Mouse (Mus musculus) olfactory bulb, adult 2 months (tissue): ENCODE measurements around the gene Eef2k. TPM values are rescaled to one million over a fixed set of nuclear protein-coding genes. Genes with fewer than 3 reads are reported as not detected.

Source experiments
- H3K27ac ChIP-seq: fragments of 200-500 bp; 2 replicates; pipeline ENCODE4 v1.5.1; 2012; ENCODE audit warnings: low read depth, low read length; ENCODE audit not compliant: insufficient read depth
- H3K4me1 ChIP-seq: fragments of 200-500 bp; 2 replicates; pipeline ENCODE4 v1.6.1; 2012; ENCODE audit warnings: low read length; ENCODE audit not compliant: control insufficient read depth, insufficient read depth
- H3K4me3 ChIP-seq: fragments of 200-500 bp; 2 replicates; pipeline ENCODE4 v1.5.1; 2012; ENCODE audit warnings: mild to moderate bottlenecking, low read depth, low read length, moderate library complexity; ENCODE audit not compliant: insufficient read depth
- CTCF ChIP-seq: fragments of 200-500 bp; IDR thresholded peaks from 2 replicates; pipeline ENCODE4 v1.5.1; 2012; ENCODE audit warnings: low read depth, mild to moderate bottlenecking, low read length, moderate library complexity; ENCODE audit not compliant: insufficient read depth
- POLR2A ChIP-seq: fragments of 200-500 bp; IDR thresholded peaks from 2 replicates; pipeline ENCODE4 v1.6.1; 2012; ENCODE audit warnings: mild to moderate bottlenecking, low read depth, low read length, moderate library complexity; ENCODE audit not compliant: insufficient read depth
- WGBS: fragments of 180-500 bp; shearing (Covaris S2); methylation state at CpG from one replicate; pipeline ENCODE4 v1.1.7; 2018; 5-methylcytosine and 5-hydroxymethylcytosine counted together
- polyA plus RNA-seq: library from polyadenylated mRNA; stranded (reverse); fragments of >200 nt; gene quantifications from 2 replicates; pipeline ENCODE4 v1.2.4, GENCODE M21; 2012; ENCODE audit warnings: low replicate concordance; ENCODE audit not compliant: missing spikeins, insufficient read depth, insufficient read length

The Eef2k gene
- polyA plus RNA-seq, 1 experiment = not detected

- TF ChIP-seq POLR2A (no peak), CTCF (no peak)
- Histone ChIP-seq H3K27ac (peak overlapping the region; percentile 27; the same call in 1 of the 2 replicates), H3K4me3 (no peak overlapping the region), H3K4me1 (peaks cover 2% of the 10 kb centered on the region)
- WGBS = 34% methylated on average over 2 of the region's 2 CpGs
Observed at GRCm38 (mm10) chr7:120825097-120825496, 17.5 kb upstream of the Eef2k start.

- Histone ChIP-seq H3K4me1 (peaks cover 10% of the 10 kb centered on the region), H3K4me3 (no peak overlapping the region), H3K27ac (no peak overlapping the region)
- WGBS = 30% methylated on average over 3 of the region's 3 CpGs
- peak; percentile 29; the same call in 1 of the 2 replicates for TF ChIP-seq CTCF
- no peak for TF ChIP-seq POLR2A
Observed at GRCm38 (mm10) chr7:120826408-120826807, 16.2 kb upstream of the Eef2k start.

GRCm38 (mm10) chr7:120830431-120831381, 11.9 kb upstream of the Eef2k start:
- TF ChIP-seq POLR2A (peak; percentile 41; the same call in 1 of the 2 replicates), CTCF (no peak)
- Histone ChIP-seq H3K4me1 (peaks cover 9% of the 10 kb centered on the region), H3K4me3 (peak overlapping the region; percentile 73), H3K27ac (peak overlapping the region; percentile 65)
- WGBS = under 1% methylated on average over 46 of the region's 46 CpGs

- 24% methylated on average over 6 of the region's 6 CpGs for WGBS
- Histone ChIP-seq H3K4me3 (0 out of 2 replicates have a peak overlapping the region, but pooled peaks have one; percentile 9), H3K27ac (no peak overlapping the region), H3K4me1 (peaks cover 11% of the 10 kb centered on the region)
- TF ChIP-seq CTCF (no peak), POLR2A (no peak)
Observed at GRCm38 (mm10) chr7:120834426-120834825, 8.2 kb upstream of the Eef2k start.

- Histone ChIP-seq H3K4me3 (peak overlapping the region; percentile 61), H3K4me1 (peaks cover 11% of the 10 kb centered on the region), H3K27ac (no peak overlapping the region)
- under 1% methylated on average over 14 of the region's 14 CpGs for WGBS
- TF ChIP-seq CTCF (no peak), POLR2A (no peak)
Observed at GRCm38 (mm10) chr7:120834863-120835372, 7.7 kb upstream of the Eef2k start.

GRCm38 (mm10) chr7:120835449-120836359, 6.9 kb upstream of the Eef2k start:
- peaks cover 10% of the 10 kb centered on the region for H3K4me1 ChIP-seq
- peak; percentile 100 for TF ChIP-seq CTCF
- TF ChIP-seq POLR2A = peak; percentile 48
- H3K27ac ChIP-seq = peak overlapping the region; percentile 57
- peak overlapping the region; percentile 61 for H3K4me3 ChIP-seq
- under 1% methylated on average over 41 of the region's 41 CpGs for WGBS

GRCm38 (mm10) chr7:120836361-120836760, 6.3 kb upstream of the Eef2k start:
- peak overlapping the region; percentile 31 for H3K4me3 ChIP-seq
- no peak for TF ChIP-seq POLR2A
- TF ChIP-seq CTCF = no peak
- H3K27ac ChIP-seq = no peak overlapping the region
- H3K4me1 ChIP-seq = peaks cover 4% of the 10 kb centered on the region
- 3% methylated on average over 12 of the region's 12 CpGs for WGBS

GRCm38 (mm10) chr7:120838436-120839160, 4.0 kb upstream of the Eef2k start:
- WGBS = 61% methylated on average over 5 of the region's 5 CpGs
- H3K27ac ChIP-seq = no peak overlapping the region
- peaks cover 5% of the 10 kb centered on the region; the same call in 1 of the 2 replicates for H3K4me1 ChIP-seq
- TF ChIP-seq POLR2A (no peak), CTCF (no peak)
- H3K4me3 ChIP-seq = no peak overlapping the region
